Comparison of ENCODE assay signal across 9 mouse cellular contexts in genomic region chr11:89092714-89093113, GRCm38 (mm10). TPM values are rescaled to one million over a fixed set of nuclear protein-coding genes. Genes with fewer than 3 reads are reported as not detected.
DNase-seq lines count a peak whose midpoint lies in the region; ATAC-seq and TF ChIP-seq lines count a peak whose summit lies in the region.
"Had no signal": no experiment of that assay in that cellular context is flagged by ENCODE, and none has a peak within 500 bp of the region (broad histone marks: within the 10 kb centered on the region; RNA-seq: fewer than 3 reads in every experiment).

No protein-coding gene starts in this region.

- no peak for TF ChIP-seq CTCF in small intestine, adult 2 months (IDR thresholded peaks at IDR 0.05; ENCODE audit: extremely low read depth, insufficient read length, insufficient replicate concordance, low read depth, low read length)

- TF ChIP-seq POLR2A in small intestine, adult 2 months (IDR thresholded peaks at IDR 0.05; ENCODE audit: low read depth, low read length), result no peak

- H3K27ac ChIP-seq in heart, embryonic 12.5 days (ENCODE audit: poor library complexity, severe bottlenecking), result no peak overlapping the region
- H3K27ac ChIP-seq in small intestine, adult 2 months (ENCODE audit: insufficient read depth, low read depth, low read length), result peak overlapping the region; percentile 17
- H3K27ac ChIP-seq in forebrain, embryonic 14.5 days (ENCODE audit: low read depth, low read length), result no peak overlapping the region
- H3K27ac ChIP-seq: liver, embryonic 13.5 days had no signal

- peak; percentile 57 for DNase-seq in heart, adult 8-10 months (ENCODE audit: low spot score)
- DNase-seq in T-cell, adult 2 months (ENCODE audit: low spot score), result peak; percentile 22
- DNase-seq in kidney, adult 9 months, result peak; percentile 40
- DNase-seq in Muller cell, postnatal 12 days (ENCODE audit: inconsistent ontology term), result no peak
- no peak for DNase-seq in neural tube, embryonic 10.5 days (ENCODE audit: extremely low spot score, low spot score)
- DNase-seq in forebrain, embryonic 14.5 days (ENCODE audit: low spot score), result no peak
- DNase-seq: liver, embryonic 13.5 days had no signal

- no peaks in the 10 kb centered on the region for H3K36me3 ChIP-seq in heart, embryonic 12.5 days
- no peaks in the 10 kb centered on the region for H3K36me3 ChIP-seq in small intestine, adult 2 months (ENCODE audit: control insufficient read depth, insufficient read depth, low read length)
- no peaks in the 10 kb centered on the region for H3K36me3 ChIP-seq in forebrain, embryonic 14.5 days (ENCODE audit: control insufficient read depth, insufficient read depth, low read length)
- H3K36me3 ChIP-seq: liver, embryonic 13.5 days had no signal

- H3K9me3 ChIP-seq in heart, embryonic 12.5 days (replicated peaks), result no peaks in the 10 kb centered on the region
- no peaks in the 10 kb centered on the region for H3K9me3 ChIP-seq in forebrain, embryonic 14.5 days (replicated peaks; ENCODE audit: control insufficient read depth, low read length)
- H3K9me3 ChIP-seq: liver, embryonic 13.5 days had no signal

- H3K4me2 ChIP-seq in heart, embryonic 12.5 days, result no peak overlapping the region
- no peak overlapping the region for H3K4me2 ChIP-seq in forebrain, embryonic 14.5 days (ENCODE audit: low read length)
- H3K4me2 ChIP-seq: liver, embryonic 13.5 days had no signal

- no peak overlapping the region for H3K4me3 ChIP-seq in heart, embryonic 12.5 days
- H3K4me3 ChIP-seq in small intestine, adult 2 months (ENCODE audit: low read depth, low read length), result no peak overlapping the region
- H3K4me3 ChIP-seq in forebrain, embryonic 14.5 days (ENCODE audit: low read depth, low read length), result no peak overlapping the region
- H3K4me3 ChIP-seq: liver, embryonic 13.5 days had no signal

- 70% methylated on average over 9 of the region's 9 CpGs for WGBS in heart, embryonic 12.5 days
- WGBS in small intestine, adult 2 months, result 64% methylated on average over 9 of the region's 9 CpGs
- 80% methylated on average over 9 of the region's 9 CpGs for WGBS in forebrain, embryonic 14.5 days

- H3K9ac ChIP-seq in heart, embryonic 12.5 days, result no peak overlapping the region
- no peak overlapping the region for H3K9ac ChIP-seq in forebrain, embryonic 14.5 days (ENCODE audit: low read length)
- H3K9ac ChIP-seq: liver, embryonic 13.5 days had no signal

- no peaks in the 10 kb centered on the region for H3K27me3 ChIP-seq in heart, embryonic 12.5 days (replicated peaks)
- no peaks in the 10 kb centered on the region for H3K27me3 ChIP-seq in small intestine, adult 2 months (ENCODE audit: control insufficient read depth, insufficient read depth, low read length)
- H3K27me3 ChIP-seq in forebrain, embryonic 14.5 days (replicated peaks; ENCODE audit: control insufficient read depth, insufficient read depth, low read length), result no peaks in the 10 kb centered on the region
- H3K27me3 ChIP-seq: liver, embryonic 13.5 days had no signal

- no peaks in the 10 kb centered on the region for H3K4me1 ChIP-seq in heart, embryonic 12.5 days (replicated peaks)
- H3K4me1 ChIP-seq in small intestine, adult 2 months (ENCODE audit: control insufficient read depth, insufficient read depth, insufficient read length, low read length), result peaks cover 4% of the 10 kb centered on the region; the same call in 1 of the 2 replicates
- H3K4me1 ChIP-seq in forebrain, embryonic 14.5 days (ENCODE audit: control insufficient read depth, insufficient read depth, low read length), result no peaks in the 10 kb centered on the region
- H3K4me1 ChIP-seq: liver, embryonic 13.5 days had no signal

- ATAC-seq in heart, embryonic 12.5 days (ENCODE audit: insufficient number of reproducible peaks, low FRiP score), result no peak
- ATAC-seq in forebrain, embryonic 14.5 days, result no peak

RNA-seq across cellular contexts. Expression of gene Gm525, which starts 19.1 kb away (rescaled TPM):
- under 1 TPM in 1 of 4 experiments, not detected in 3; 0.60 TPM for total RNA-seq in heart, adult 8-10 months (2022)
- polyA plus RNA-seq in heart, embryonic 12.5 days (2016; fragmentation: Nextera tagmentation; extraction: Ambion mirVana), result not detected in 2 replicates
- polyA plus RNA-seq in small intestine, adult 2 months (2012; rRNA removed), result not detected in 2 replicates
- not detected in 2 replicates for polyA plus RNA-seq in forebrain, embryonic 14.5 days (2014; fragmentation: Nextera tagmentation; extraction: Ambion mirVana)
- polyA plus RNA-seq: liver, embryonic 13.5 days had no signal

RNA-seq across cellular contexts. Expression of gene Dgke, which starts 26.1 kb away (rescaled TPM):
- total RNA-seq in heart, adult 8-10 months (2022), result 10 to 100 TPM in 2 of 4 experiments, 1 to 10 TPM in 2; 7.6 to 14.8 (median 11.0) TPM
- polyA plus RNA-seq in heart, embryonic 12.5 days (2016; fragmentation: Nextera tagmentation; extraction: Ambion mirVana), result 7.2 and 8.2 TPM in 2 replicates
- 2.1 and 3.2 TPM in 2 replicates for polyA plus RNA-seq in small intestine, adult 2 months (2012; rRNA removed)
- 9.9 and 12.0 TPM in 2 replicates for polyA plus RNA-seq in forebrain, embryonic 14.5 days (2014; fragmentation: Nextera tagmentation; extraction: Ambion mirVana)

Comparison
In these comparisons a context has a peak if more than half of its experiments do, and no peak if none do; other contexts are left out.
1. DNase-seq: peak in heart, adult 8-10 months (single experiment), T-cell, adult 2 months (single experiment) and kidney, adult 9 months (single experiment); none in Muller cell, postnatal 12 days (single experiment), neural tube, embryonic 10.5 days (single experiment) and forebrain, embryonic 14.5 days (single experiment).